Mouse (Mus musculus) ES-E14 (cell line): ENCODE measurements around the gene Phlda3.

Source experiments
- CHD2 ChIP-seq: IDR thresholded peaks from 2 replicates; pipeline ENCODE4 v1.6.1; 2014; ENCODE audit warnings: mild to moderate bottlenecking, low read depth, low read length, inconsistent platforms
- HCFC1 ChIP-seq: IDR thresholded peaks from 2 replicates; pipeline ENCODE4 v1.6.1; 2012; ENCODE audit warnings: low read length, inconsistent platforms, borderline replicate concordance; ENCODE audit not compliant: insufficient read depth
- MAFK ChIP-seq: IDR thresholded peaks from 2 replicates; pipeline ENCODE4 v1.6.1; 2014; ENCODE audit warnings: mild to moderate bottlenecking, low read depth, low read length, inconsistent platforms; ENCODE audit not compliant: insufficient read depth
- ZC3H11A ChIP-seq: IDR thresholded peaks from 2 replicates; pipeline ENCODE4 v1.6.1; 2012; ENCODE audit warnings: low read depth, mild to moderate bottlenecking, inconsistent platforms, low read length, borderline replicate concordance
- ZNF384 ChIP-seq: IDR thresholded peaks from 2 replicates; pipeline ENCODE4 v1.6.1; 2012; ENCODE audit warnings: low read depth, low read length, inconsistent platforms

GRCm38 (mm10) chr1:135729821-135730220, 36.1 kb upstream of the Phlda3 start:
- TF ChIP-seq ZNF384 (no peak), HCFC1 (no peak), ZC3H11A (no peak), MAFK (no peak), CHD2 (no peak)
